Mouse (Mus musculus): ENCODE results near the gene Med28. TPM values are rescaled to one million over a fixed set of nuclear protein-coding genes. Genes with fewer than 3 reads are reported as not detected.

Med28 gene
- polyA plus RNA-seq (2014; fragmentation: Nextera tagmentation; extraction: Ambion mirVana), result 175 and 193 TPM in 2 replicates

DNA sequence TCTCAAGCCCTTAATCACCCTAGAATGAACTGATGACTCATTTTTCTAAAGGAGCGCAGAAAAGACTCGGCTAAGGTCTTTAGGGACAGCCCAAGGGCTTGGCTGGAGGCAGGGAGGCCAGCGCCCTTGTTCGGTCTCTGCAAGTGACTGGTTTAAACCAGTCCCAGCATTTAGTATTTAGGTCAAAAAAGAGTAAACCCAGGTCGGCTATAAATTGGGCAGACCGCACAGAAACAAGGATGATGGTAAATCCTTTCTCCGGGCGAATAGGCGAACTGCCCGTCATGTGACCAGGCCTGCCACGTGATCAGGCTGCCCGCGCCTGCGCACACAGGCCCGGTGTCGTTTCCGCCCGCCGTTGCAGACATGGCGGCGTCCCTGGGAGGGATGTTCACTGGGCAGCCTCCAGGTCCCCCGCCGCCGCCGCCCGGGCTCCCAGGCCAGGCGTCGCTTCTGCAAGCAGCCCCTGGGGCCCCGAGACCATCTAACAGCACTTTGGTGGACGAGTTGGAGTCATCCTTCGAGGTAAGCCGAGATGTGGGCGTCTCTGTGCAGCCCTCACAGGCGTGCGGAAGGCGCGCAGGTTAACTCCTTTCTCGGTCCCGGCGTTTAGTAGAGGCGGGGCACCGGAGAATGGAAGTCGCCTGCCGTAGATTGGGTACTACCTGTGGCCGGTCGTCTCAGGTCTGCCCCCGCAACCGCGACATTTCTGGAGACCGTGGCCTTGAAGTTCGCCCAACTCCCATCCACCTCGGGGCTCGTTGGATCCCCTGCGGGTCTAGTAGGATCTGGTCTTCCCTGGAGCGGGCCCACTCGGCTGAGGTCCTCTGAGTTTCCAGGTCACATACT is at the start of gene Med28:
Gene Med28, plus strand, starts transcription at position 270 of the 849 bp plus-strand sequence.
- Histone ChIP-seq H3K9ac (ENCODE audit: low read length) (peak within 1 kb of the TSS; percentile 96), H3K36me3 (ENCODE audit: control insufficient read depth, insufficient read depth, low read length) (peaks cover 23% of the 10 kb centered on the region), H3K9me3 (ENCODE audit: control insufficient read depth, low read length) (no peaks in the 10 kb centered on the region), H3K4me2 (ENCODE audit: low read length) (peak within 1 kb of the TSS; percentile 97), H3K4me1 (ENCODE audit: control insufficient read depth in 2 of 2, insufficient read depth in 2 of 2, low read length in 2 of 2) (peaks cover 2 to 12% of the 10 kb centered on the region in 2 experiments; a peak in 3 of 4 replicates), H3K27me3 (ENCODE audit: control insufficient read depth, insufficient read depth, low read length) (no peaks in the 10 kb centered on the region), H3K4me3 (ENCODE audit: control insufficient read depth in 1 of 2, insufficient read depth in 1 of 2, low read depth in 1 of 2, low read length in 2 of 2) (peak within 1 kb of the TSS; percentile 78 to 99), H3K27ac (replicated peaks in 1 of 2; ENCODE audit: control insufficient read depth in 1 of 2, insufficient read depth in 1 of 2, low read depth in 2 of 2, low read length in 2 of 2) (peak within 1 kb of the TSS in 1 of 2 experiments; percentile 50; a peak in 1 of 4 replicates)
- WGBS, result 1% methylated on average over 52 of the region's 56 CpGs
- peak; percentile 87 for ATAC-seq (ENCODE audit: insufficient number of reproducible peaks, insufficient read depth, low FRiP score, low read depth)

DNA sequence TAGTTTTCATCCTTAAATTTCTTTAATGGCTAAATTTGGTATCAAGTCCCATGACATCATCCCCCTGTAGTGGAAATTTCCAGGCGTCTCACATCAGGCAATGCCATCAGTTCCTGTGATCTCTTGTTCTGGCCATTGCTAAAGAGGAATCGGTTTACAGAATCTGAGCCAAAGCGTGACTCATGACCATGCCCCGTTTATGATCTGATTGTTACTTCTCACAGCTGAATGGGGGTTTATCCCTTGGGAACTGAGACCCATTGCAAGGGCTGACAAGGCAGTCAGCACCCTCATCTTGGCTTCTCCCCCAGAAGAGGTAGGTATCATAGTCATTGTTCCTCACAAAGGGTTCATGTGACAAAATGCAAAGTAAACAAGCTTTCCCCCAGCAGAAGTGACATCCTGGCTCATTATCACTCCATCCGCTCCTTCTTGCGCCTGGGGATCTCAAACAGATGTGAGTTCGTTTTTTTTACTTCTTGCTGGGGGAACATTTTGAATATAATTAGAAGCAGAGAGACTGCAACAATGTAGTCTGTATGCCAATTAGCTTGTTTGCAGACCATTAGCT is 47.1 kb upstream of the Med28 start:
- Histone ChIP-seq H3K36me3 (ENCODE audit: control insufficient read depth, insufficient read depth, low read length) (no peaks in the 10 kb centered on the region), H3K4me3 (ENCODE audit: control insufficient read depth in 1 of 2, insufficient read depth in 1 of 2, low read depth in 1 of 2, low read length in 2 of 2) (no peak overlapping the region), H3K9ac (ENCODE audit: low read length) (no peak overlapping the region), H3K4me1 (ENCODE audit: control insufficient read depth in 2 of 2, insufficient read depth in 2 of 2, low read length in 2 of 2) (no peaks in the 10 kb centered on the region; a peak in 1 of 4 replicates), H3K4me2 (ENCODE audit: low read length) (no peak overlapping the region), H3K27ac (replicated peaks in 1 of 2; ENCODE audit: control insufficient read depth in 1 of 2, insufficient read depth in 1 of 2, low read depth in 2 of 2, low read length in 2 of 2) (no peak overlapping the region), H3K9me3 (ENCODE audit: control insufficient read depth, low read length) (no peaks in the 10 kb centered on the region), H3K27me3 (ENCODE audit: control insufficient read depth, insufficient read depth, low read length) (no peaks in the 10 kb centered on the region)
- WGBS, result 22% methylated on average over 7 of the region's 7 CpGs
- ATAC-seq (ENCODE audit: insufficient number of reproducible peaks, insufficient read depth, low FRiP score, low read depth), result no peak

- no peak overlapping the region for H3K9ac ChIP-seq (ENCODE audit: low read length)
- ATAC-seq (ENCODE audit: insufficient number of reproducible peaks, insufficient read depth, low FRiP score, low read depth), result no peak
These were observed 46.5 kb upstream of the Med28 start for GRCm38 (mm10) chr5:45473521-45473920.

GRCm38 (mm10) chr5:45474215-45474614 is 45.8 kb upstream of the Med28 start:
- Histone ChIP-seq H3K4me3 (ENCODE audit: control insufficient read depth in 1 of 2, insufficient read depth in 1 of 2, low read depth in 1 of 2, low read length in 2 of 2) (no peak overlapping the region), H3K36me3 (ENCODE audit: control insufficient read depth, insufficient read depth, low read length) (no peaks in the 10 kb centered on the region), H3K27ac (replicated peaks in 1 of 2; ENCODE audit: control insufficient read depth in 1 of 2, insufficient read depth in 1 of 2, low read depth in 2 of 2, low read length in 2 of 2) (no peak overlapping the region), H3K9me3 (ENCODE audit: control insufficient read depth, low read length) (no peaks in the 10 kb centered on the region), H3K9ac (ENCODE audit: low read length) (no peak overlapping the region), H3K27me3 (ENCODE audit: control insufficient read depth, insufficient read depth, low read length) (no peaks in the 10 kb centered on the region), H3K4me2 (ENCODE audit: low read length) (no peak overlapping the region), H3K4me1 (ENCODE audit: control insufficient read depth in 2 of 2, insufficient read depth in 2 of 2, low read length in 2 of 2) (no peaks in the 10 kb centered on the region; a peak in 1 of 4 replicates)
- ATAC-seq (ENCODE audit: insufficient number of reproducible peaks, insufficient read depth, low FRiP score, low read depth), result no peak
- 25% methylated on average over 6 of the region's 6 CpGs for WGBS

More at GRCm38 (mm10) chr5:45473521-45473920, 46.5 kb upstream of the Med28 start:
- no peaks in the 10 kb centered on the region; a peak in 1 of 4 replicates for H3K4me1 ChIP-seq (ENCODE audit: control insufficient read depth in 2 of 2, insufficient read depth in 2 of 2, low read length in 2 of 2)
- H3K27ac ChIP-seq (replicated peaks in 1 of 2; ENCODE audit: control insufficient read depth in 1 of 2, insufficient read depth in 1 of 2, low read depth in 2 of 2, low read length in 2 of 2), result no peak overlapping the region
- H3K27me3 ChIP-seq (ENCODE audit: control insufficient read depth, insufficient read depth, low read length), result no peaks in the 10 kb centered on the region
- no peaks in the 10 kb centered on the region for H3K36me3 ChIP-seq (ENCODE audit: control insufficient read depth, insufficient read depth, low read length)
- 85% methylated on average over 1 of the region's 1 CpGs for whole genome bisulfite sequencing
- no peak overlapping the region for H3K4me2 ChIP-seq (ENCODE audit: low read length)
- no peak overlapping the region for H3K4me3 ChIP-seq (ENCODE audit: control insufficient read depth in 1 of 2, insufficient read depth in 1 of 2, low read depth in 1 of 2, low read length in 2 of 2)
- H3K9me3 ChIP-seq (ENCODE audit: control insufficient read depth, low read length), result no peaks in the 10 kb centered on the region

- H3K4me3 ChIP-seq (ENCODE audit: control insufficient read depth in 1 of 2, insufficient read depth in 1 of 2, low read depth in 1 of 2, low read length in 2 of 2), result no peak overlapping the region
- no peak overlapping the region for H3K4me2 ChIP-seq (ENCODE audit: low read length)
- no peaks in the 10 kb centered on the region for H3K9me3 ChIP-seq (ENCODE audit: control insufficient read depth, low read length)
- no peak for ATAC-seq (ENCODE audit: insufficient number of reproducible peaks, insufficient read depth, low FRiP score, low read depth)
- H3K36me3 ChIP-seq (ENCODE audit: control insufficient read depth, insufficient read depth, low read length), result no peaks in the 10 kb centered on the region
- H3K27ac ChIP-seq (replicated peaks in 1 of 2; ENCODE audit: control insufficient read depth in 1 of 2, insufficient read depth in 1 of 2, low read depth in 2 of 2, low read length in 2 of 2), result no peak overlapping the region
- H3K4me1 ChIP-seq (ENCODE audit: control insufficient read depth in 2 of 2, insufficient read depth in 2 of 2, low read length in 2 of 2), result no peaks in the 10 kb centered on the region; a peak in 1 of 4 replicates
- H3K27me3 ChIP-seq (ENCODE audit: control insufficient read depth, insufficient read depth, low read length), result no peaks in the 10 kb centered on the region
- no peak overlapping the region for H3K9ac ChIP-seq (ENCODE audit: low read length)
- 57% methylated on average over 3 of the region's 4 CpGs for WGBS
These were observed 45.3 kb upstream of the Med28 start for GRCm38 (mm10) chr5:45474758-45475157.

- Histone ChIP-seq H3K36me3 (ENCODE audit: control insufficient read depth, insufficient read depth, low read length) (no peaks in the 10 kb centered on the region), H3K4me1 (ENCODE audit: control insufficient read depth in 2 of 2, insufficient read depth in 2 of 2, low read length in 2 of 2) (no peaks in the 10 kb centered on the region; a peak in 1 of 4 replicates), H3K27ac (replicated peaks in 1 of 2; ENCODE audit: control insufficient read depth in 1 of 2, insufficient read depth in 1 of 2, low read depth in 2 of 2, low read length in 2 of 2) (no peak overlapping the region), H3K9me3 (ENCODE audit: control insufficient read depth, low read length) (no peaks in the 10 kb centered on the region), H3K4me3 (ENCODE audit: control insufficient read depth in 1 of 2, insufficient read depth in 1 of 2, low read depth in 1 of 2, low read length in 2 of 2) (no peak overlapping the region), H3K4me2 (ENCODE audit: low read length) (no peak overlapping the region), H3K27me3 (ENCODE audit: control insufficient read depth, insufficient read depth, low read length) (no peaks in the 10 kb centered on the region), H3K9ac (ENCODE audit: low read length) (no peak overlapping the region)
- no peak for ATAC-seq (ENCODE audit: insufficient number of reproducible peaks, insufficient read depth, low FRiP score, low read depth)
- WGBS, result 83% methylated on average over 5 of the region's 5 CpGs
These were observed 44.3 kb upstream of the Med28 start for GRCm38 (mm10) chr5:45475771-45476170.

DNA sequence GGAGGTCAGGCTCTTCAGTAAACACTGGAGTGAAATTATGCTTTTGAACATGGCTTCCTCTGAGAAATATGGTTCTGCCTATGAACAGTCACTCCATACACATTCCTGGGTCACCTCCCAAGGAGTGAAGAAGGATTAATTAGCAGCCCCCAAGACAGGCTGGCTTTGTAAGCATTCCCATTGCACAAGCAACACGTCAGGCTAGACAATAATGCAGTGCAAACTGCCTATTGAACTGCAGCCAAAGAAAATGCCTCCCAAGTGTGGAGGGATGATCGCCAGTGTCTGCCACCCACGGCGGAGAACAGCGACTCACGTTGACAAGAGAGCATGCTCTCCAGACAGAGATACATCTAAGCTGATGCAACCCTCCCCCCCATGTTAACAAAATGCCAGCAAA is 43.7 kb upstream of the Med28 start:
- Histone ChIP-seq H3K27ac (replicated peaks in 1 of 2; ENCODE audit: control insufficient read depth in 1 of 2, insufficient read depth in 1 of 2, low read depth in 2 of 2, low read length in 2 of 2) (no peak overlapping the region), H3K27me3 (ENCODE audit: control insufficient read depth, insufficient read depth, low read length) (no peaks in the 10 kb centered on the region), H3K36me3 (ENCODE audit: control insufficient read depth, insufficient read depth, low read length) (no peaks in the 10 kb centered on the region), H3K9ac (ENCODE audit: low read length) (no peak overlapping the region), H3K4me3 (ENCODE audit: control insufficient read depth in 1 of 2, insufficient read depth in 1 of 2, low read depth in 1 of 2, low read length in 2 of 2) (no peak overlapping the region), H3K4me2 (ENCODE audit: low read length) (no peak overlapping the region), H3K4me1 (ENCODE audit: control insufficient read depth in 2 of 2, insufficient read depth in 2 of 2, low read length in 2 of 2) (no peaks in the 10 kb centered on the region; a peak in 1 of 4 replicates), H3K9me3 (ENCODE audit: control insufficient read depth, low read length) (no peaks in the 10 kb centered on the region)
- 29% methylated on average over 6 of the region's 6 CpGs for WGBS
- ATAC-seq (ENCODE audit: insufficient number of reproducible peaks, insufficient read depth, low FRiP score, low read depth), result no peak
